Mouse (Mus musculus) hindbrain, embryonic 15.5 days (tissue): ENCODE measurements around the gene Ranbp17. TPM values are rescaled to one million over a fixed set of nuclear protein-coding genes. Genes with fewer than 3 reads are reported as not detected.

Experiments used
- ATAC-seq: fragments of 200-750 bp; cut with Nextera tagmentation; 2 replicates; pipeline ENCODE4 v1.8.0; 2017; ENCODE audit warnings: low read depth, moderate number of reproducible peaks, moderate TSS enrichment; ENCODE audit not compliant: low FRiP score
- H3K27ac ChIP-seq: fragments of 300-500 bp; sonication (generic); replicated peaks from 2 replicates; pipeline ENCODE4 v1.5.1; 2015; ENCODE audit warnings: mild to moderate bottlenecking, inconsistent platforms
- H3K27me3 ChIP-seq: fragments of 300-500 bp; sonication (generic); 2 replicates; pipeline ENCODE4 v1.6.1; 2015; ENCODE audit warnings: control low read depth, inconsistent platforms
- H3K36me3 ChIP-seq: fragments of 300-500 bp; sonication (generic); 2 replicates; pipeline ENCODE4 v1.6.1; 2015; ENCODE audit warnings: control low read depth, inconsistent platforms
- H3K4me1 ChIP-seq: fragments of 300-500 bp; sonication (generic); replicated peaks from 2 replicates; pipeline ENCODE4 v1.6.1; 2015; ENCODE audit warnings: control low read depth, inconsistent platforms
- H3K4me2 ChIP-seq: fragments of 300-500 bp; sonication (generic); 2 replicates; pipeline ENCODE4 v1.6.1; 2015; ENCODE audit warnings: moderate library complexity, mild to moderate bottlenecking, inconsistent platforms
- H3K4me3 ChIP-seq: fragments of 300-500 bp; sonication (generic); 2 replicates; pipeline ENCODE4 v1.5.1; 2015; ENCODE audit warnings: mild to moderate bottlenecking, inconsistent platforms
- H3K9ac ChIP-seq: fragments of 300-500 bp; sonication (generic); 2 replicates; pipeline ENCODE4 v1.6.1; 2015; ENCODE audit warnings: inconsistent platforms
- H3K9me3 ChIP-seq: fragments of 300-500 bp; sonication (generic); 2 replicates; pipeline ENCODE4 v1.6.1; 2016; ENCODE audit warnings: control low read depth, inconsistent platforms
- WGBS: fragments of 180-500 bp; shearing (Covaris S2); methylation state at CpG from one replicate; pipeline ENCODE4 v1.1.7; 2015; 5-methylcytosine and 5-hydroxymethylcytosine counted together
- polyA plus RNA-seq: library from polyadenylated mRNA; unstranded; fragments of >200 nt; fragmentation: Nextera tagmentation; extraction: Ambion mirVana; gene quantifications from 2 replicates; pipeline ENCODE4 v1.2.1, GENCODE M21; 2015

Ranbp17 gene
- polyA plus RNA-seq, 1 experiment from 2014 or later, result 7.8 TPM

GRCm38 (mm10) chr11:33398701-33399100 lies 114.8 kb downstream of the Ranbp17 start:
- peaks cover 7% of the 10 kb centered on the region; the same call in 1 of the 2 replicates for H3K4me1 ChIP-seq
- no peak overlapping the region for H3K27ac ChIP-seq
- H3K9ac ChIP-seq, result no peak overlapping the region
- H3K4me2 ChIP-seq, result no peak overlapping the region
- no peaks in the 10 kb centered on the region for H3K9me3 ChIP-seq
- H3K36me3 ChIP-seq, result no peaks in the 10 kb centered on the region
- WGBS, result 82% methylated on average over 3 of the region's 3 CpGs
- H3K4me3 ChIP-seq, result no peak overlapping the region
- ATAC-seq, result no peak
- H3K27me3 ChIP-seq, result no peaks in the 10 kb centered on the region

DNA sequence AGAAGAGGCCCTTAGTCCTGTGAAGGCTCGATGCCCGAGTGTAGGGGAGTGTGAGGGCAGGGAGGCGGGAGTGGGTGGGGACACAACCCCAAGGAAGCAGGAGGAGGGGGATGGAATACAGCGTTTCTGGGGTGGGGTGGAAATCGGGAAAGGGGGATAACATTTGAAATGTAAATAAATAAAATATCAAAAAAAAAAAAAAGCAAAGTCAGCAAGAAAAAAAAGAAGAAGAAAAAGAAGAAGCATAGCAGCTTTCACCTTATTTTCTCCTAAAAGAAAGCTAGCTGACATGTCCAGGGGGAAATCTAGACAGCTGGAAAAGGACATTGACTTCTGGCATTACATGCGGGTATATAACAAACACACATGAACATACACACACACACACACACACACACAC lies 117.3 kb downstream of the Ranbp17 start:
- WGBS, result 91% methylated on average over 6 of the region's 6 CpGs
- Histone ChIP-seq H3K27ac (no peak overlapping the region), H3K4me3 (no peak overlapping the region), H3K9ac (no peak overlapping the region), H3K4me2 (no peak overlapping the region), H3K4me1 (peaks cover 7% of the 10 kb centered on the region; the same call in 1 of the 2 replicates), H3K9me3 (no peaks in the 10 kb centered on the region), H3K36me3 (no peaks in the 10 kb centered on the region), H3K27me3 (no peaks in the 10 kb centered on the region)
- ATAC-seq, result no peak

DNA sequence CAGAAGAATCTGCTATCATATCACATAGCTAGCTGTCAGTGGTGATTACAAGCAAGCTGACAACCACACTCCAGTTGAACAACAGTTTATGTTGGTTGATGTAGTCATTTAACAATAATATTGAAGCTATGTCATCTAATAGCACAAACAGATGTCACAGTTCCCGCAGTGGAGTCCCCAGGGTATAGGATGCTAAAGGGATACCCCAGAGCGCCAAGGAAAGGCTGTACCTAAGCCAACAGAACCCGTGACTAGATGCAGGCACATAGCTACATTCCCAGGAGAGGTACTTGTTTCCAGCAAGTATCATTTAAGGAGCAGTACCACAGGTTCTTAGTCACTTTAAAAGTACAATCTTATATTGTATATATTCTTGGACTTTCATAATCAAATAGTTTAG lies 119.5 kb downstream of the Ranbp17 start:
- no peak for ATAC-seq

DNA sequence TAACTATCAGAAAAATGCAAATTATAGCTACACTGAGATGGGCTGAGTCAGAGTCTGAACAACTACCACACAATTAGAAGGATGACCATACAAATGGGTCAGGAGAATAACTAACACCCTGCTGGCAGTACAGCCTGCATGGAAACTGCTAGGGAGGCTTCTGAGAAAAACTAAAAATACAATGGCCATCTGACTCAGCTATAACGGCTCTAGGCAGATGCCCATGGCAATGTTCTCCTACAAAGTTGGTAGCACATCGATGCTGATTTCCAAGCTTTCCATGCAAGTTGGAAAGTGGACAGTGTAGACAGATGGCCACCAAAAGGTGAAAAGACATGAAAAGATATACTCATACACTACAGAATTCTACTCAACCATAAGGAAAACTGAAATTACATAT lies 124.9 kb downstream of the Ranbp17 start:
- Histone ChIP-seq H3K4me2 (no peak overlapping the region), H3K27ac (no peak overlapping the region), H3K9ac (no peak overlapping the region), H3K27me3 (no peaks in the 10 kb centered on the region), H3K4me1 (no peaks in the 10 kb centered on the region), H3K9me3 (no peaks in the 10 kb centered on the region), H3K36me3 (no peaks in the 10 kb centered on the region), H3K4me3 (no peak overlapping the region)
- no peak for ATAC-seq
- 94% methylated on average over 2 of the region's 2 CpGs for whole genome bisulfite sequencing

More for the DNA sequence above, 119.5 kb downstream of the Ranbp17 start:
- Histone ChIP-seq H3K9ac (no peak overlapping the region), H3K27ac (no peak overlapping the region), H3K4me1 (0 out of 2 replicates have a peak, but pooled peaks cover 3% of the 10 kb centered on the region), H3K27me3 (no peaks in the 10 kb centered on the region), H3K36me3 (no peaks in the 10 kb centered on the region), H3K9me3 (no peaks in the 10 kb centered on the region), H3K4me3 (no peak overlapping the region), H3K4me2 (no peak overlapping the region)
- 55% methylated on average over 3 of the region's 3 CpGs for WGBS

GRCm38 (mm10) chr11:33361867-33362266 lies 151.7 kb downstream of the Ranbp17 start:
- Histone ChIP-seq H3K4me1 (peaks cover 6% of the 10 kb centered on the region), H3K4me2 (no peak overlapping the region), H3K27me3 (no peaks in the 10 kb centered on the region), H3K36me3 (no peaks in the 10 kb centered on the region), H3K4me3 (no peak overlapping the region), H3K27ac (no peak overlapping the region; the same call in 1 of the 2 replicates), H3K9me3 (no peaks in the 10 kb centered on the region), H3K9ac (no peak overlapping the region)
- peak; percentile 86 for ATAC-seq
- 31% methylated on average over 5 of the region's 5 CpGs for WGBS

DNA sequence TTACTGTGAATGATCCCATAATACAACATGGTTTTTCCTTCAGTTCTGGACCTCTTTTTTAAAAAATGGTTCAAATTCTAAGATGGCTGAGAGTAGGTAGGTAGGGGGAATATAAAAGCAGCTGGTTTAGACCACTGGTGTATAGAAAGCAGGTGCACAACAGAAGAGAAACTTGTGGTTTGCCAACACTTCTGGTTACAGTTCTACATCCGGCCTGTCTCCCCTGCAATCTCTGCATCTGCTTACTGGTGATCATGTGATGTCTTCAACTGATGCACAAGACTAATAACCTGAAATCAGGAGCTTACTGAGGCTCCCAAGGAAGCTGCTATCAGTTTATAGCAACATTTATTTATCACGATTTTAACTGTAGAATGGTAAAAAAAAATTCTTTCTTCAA lies 164.3 kb downstream of the Ranbp17 start:
- Histone ChIP-seq H3K4me1 (no peaks in the 10 kb centered on the region), H3K27ac (no peak overlapping the region), H3K4me2 (no peak overlapping the region), H3K9ac (no peak overlapping the region), H3K27me3 (no peaks in the 10 kb centered on the region), H3K36me3 (no peaks in the 10 kb centered on the region), H3K4me3 (no peak overlapping the region), H3K9me3 (no peaks in the 10 kb centered on the region)
- ATAC-seq, result no peak
- WGBS, result 75% methylated on average over 2 of the region's 2 CpGs

- H3K4me2 ChIP-seq, result no peak overlapping the region
- no peak overlapping the region for H3K9ac ChIP-seq
- no peak for ATAC-seq
- no peak overlapping the region for H3K27ac ChIP-seq
- 69% methylated on average over 2 of the region's 2 CpGs for WGBS
- no peaks in the 10 kb centered on the region for H3K9me3 ChIP-seq
- no peaks in the 10 kb centered on the region for H3K36me3 ChIP-seq
- no peaks in the 10 kb centered on the region for H3K27me3 ChIP-seq
- no peak overlapping the region for H3K4me3 ChIP-seq
- H3K4me1 ChIP-seq, result no peaks in the 10 kb centered on the region
These were observed 171.5 kb downstream of the Ranbp17 start for GRCm38 (mm10) chr11:33342061-33342460.

DNA sequence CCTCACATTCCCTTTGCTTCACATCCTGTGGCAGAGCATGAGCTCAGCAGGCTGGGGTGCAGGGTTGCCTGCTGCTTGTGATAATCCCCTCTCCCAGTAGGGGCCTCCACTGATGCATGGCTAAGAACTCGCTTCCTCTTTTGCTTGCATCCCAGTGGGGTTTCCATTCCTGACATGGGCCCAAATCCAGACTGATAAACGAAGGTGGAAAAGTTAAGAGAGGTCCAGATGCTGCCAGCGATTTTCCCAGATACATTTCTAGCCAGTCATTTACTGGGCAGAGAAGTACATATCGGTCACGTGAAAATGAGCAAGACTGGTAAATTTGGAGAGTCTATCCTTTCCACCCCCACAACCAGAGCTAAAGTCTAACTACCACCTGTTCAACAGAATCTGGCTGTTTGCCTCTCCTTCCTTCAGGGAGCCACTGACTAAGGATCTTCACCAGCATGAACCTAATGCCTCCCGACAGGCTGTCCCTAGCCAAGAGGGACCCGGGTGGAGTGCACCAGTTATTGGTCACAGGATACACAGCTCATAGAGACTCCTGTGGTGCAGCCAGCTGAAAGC lies 176.9 kb downstream of the Ranbp17 start:
- peak; percentile 75 for ATAC-seq
- no peaks in the 10 kb centered on the region for H3K9me3 ChIP-seq
- no peak overlapping the region for H3K4me2 ChIP-seq
- H3K36me3 ChIP-seq, result no peaks in the 10 kb centered on the region
- no peak overlapping the region for H3K9ac ChIP-seq
- 0 out of 2 replicates have a peak, but pooled peaks cover 4% of the 10 kb centered on the region for H3K4me1 ChIP-seq
- no peaks in the 10 kb centered on the region for H3K27me3 ChIP-seq
- 31% methylated on average over 7 of the region's 7 CpGs for WGBS
- no peak overlapping the region for H3K4me3 ChIP-seq
- no peak overlapping the region for H3K27ac ChIP-seq

- Histone ChIP-seq H3K27me3 (no peaks in the 10 kb centered on the region), H3K36me3 (no peaks in the 10 kb centered on the region), H3K4me3 (no peak overlapping the region), H3K4me2 (no peak overlapping the region), H3K9ac (no peak overlapping the region), H3K27ac (no peak overlapping the region), H3K4me1 (0 out of 2 replicates have a peak, but pooled peaks cover 4% of the 10 kb centered on the region), H3K9me3 (no peaks in the 10 kb centered on the region)
- 87% methylated on average over 3 of the region's 3 CpGs for WGBS
- ATAC-seq, result no peak
These were observed 177.9 kb downstream of the Ranbp17 start for GRCm38 (mm10) chr11:33335616-33336015.

DNA sequence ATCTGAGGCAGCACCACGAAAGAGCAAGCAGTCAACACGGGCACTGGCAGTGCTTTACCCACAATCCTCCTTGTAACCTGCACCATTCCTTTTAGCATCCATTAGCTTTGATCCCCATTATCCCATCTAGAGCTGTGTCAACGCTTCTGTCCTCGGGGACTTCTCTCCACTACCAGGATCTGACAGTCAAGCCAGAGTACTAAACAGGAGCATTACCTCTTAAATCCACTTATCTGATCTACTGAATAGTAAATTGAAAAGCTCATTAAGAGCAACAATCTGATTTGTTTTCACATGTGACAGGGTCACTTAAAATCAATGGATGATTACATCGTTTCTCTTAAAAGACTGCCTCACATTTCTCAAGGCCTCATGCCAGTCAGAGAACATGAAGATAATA lies 181.4 kb downstream of the Ranbp17 start:
- WGBS, result 48% methylated on average over 5 of the region's 5 CpGs
- H3K4me3 ChIP-seq, result no peak overlapping the region
- no peak overlapping the region for H3K9ac ChIP-seq
- H3K4me1 ChIP-seq, result 0 out of 2 replicates have a peak, but pooled peaks cover 4% of the 10 kb centered on the region
- ATAC-seq, result no peak
- no peak overlapping the region for H3K27ac ChIP-seq
- H3K36me3 ChIP-seq, result no peaks in the 10 kb centered on the region
- H3K9me3 ChIP-seq, result no peaks in the 10 kb centered on the region
- no peak overlapping the region for H3K4me2 ChIP-seq
- no peaks in the 10 kb centered on the region for H3K27me3 ChIP-seq

GRCm38 (mm10) chr11:33319006-33319611 lies 194.4 kb downstream of the Ranbp17 start:
- Histone ChIP-seq H3K9me3 (no peaks in the 10 kb centered on the region), H3K27me3 (no peaks in the 10 kb centered on the region), H3K9ac (no peak overlapping the region), H3K4me3 (no peak overlapping the region), H3K36me3 (no peaks in the 10 kb centered on the region), H3K27ac (no peak overlapping the region), H3K4me1 (no peaks in the 10 kb centered on the region), H3K4me2 (no peak overlapping the region)
- 87% methylated on average over 7 of the region's 7 CpGs for WGBS
- no peak for ATAC-seq

- H3K9ac ChIP-seq, result no peak overlapping the region
- no peaks in the 10 kb centered on the region for H3K4me1 ChIP-seq
- H3K36me3 ChIP-seq, result no peaks in the 10 kb centered on the region
- no peak overlapping the region for H3K4me3 ChIP-seq
- WGBS, result 84% methylated on average over 4 of the region's 4 CpGs
- H3K9me3 ChIP-seq, result no peaks in the 10 kb centered on the region
- no peak overlapping the region for H3K4me2 ChIP-seq
- no peaks in the 10 kb centered on the region for H3K27me3 ChIP-seq
- no peak overlapping the region for H3K27ac ChIP-seq
- no peak for ATAC-seq
These were observed 204.0 kb downstream of the Ranbp17 start for GRCm38 (mm10) chr11:33309566-33309965.
